Mouse (Mus musculus): Measurements from ENCODE around the gene Epm2aip1. TPM values are rescaled to one million over a fixed set of nuclear protein-coding genes. Genes with fewer than 3 reads are reported as not detected.

Epm2aip1 gene
- 136 TPM for polyA plus RNA-seq (2014; fragmentation: Illumina TruSeq; extraction: RNeasy Lipid Tissue Mini Kit (QIAGEN cat#74804))

DNA sequence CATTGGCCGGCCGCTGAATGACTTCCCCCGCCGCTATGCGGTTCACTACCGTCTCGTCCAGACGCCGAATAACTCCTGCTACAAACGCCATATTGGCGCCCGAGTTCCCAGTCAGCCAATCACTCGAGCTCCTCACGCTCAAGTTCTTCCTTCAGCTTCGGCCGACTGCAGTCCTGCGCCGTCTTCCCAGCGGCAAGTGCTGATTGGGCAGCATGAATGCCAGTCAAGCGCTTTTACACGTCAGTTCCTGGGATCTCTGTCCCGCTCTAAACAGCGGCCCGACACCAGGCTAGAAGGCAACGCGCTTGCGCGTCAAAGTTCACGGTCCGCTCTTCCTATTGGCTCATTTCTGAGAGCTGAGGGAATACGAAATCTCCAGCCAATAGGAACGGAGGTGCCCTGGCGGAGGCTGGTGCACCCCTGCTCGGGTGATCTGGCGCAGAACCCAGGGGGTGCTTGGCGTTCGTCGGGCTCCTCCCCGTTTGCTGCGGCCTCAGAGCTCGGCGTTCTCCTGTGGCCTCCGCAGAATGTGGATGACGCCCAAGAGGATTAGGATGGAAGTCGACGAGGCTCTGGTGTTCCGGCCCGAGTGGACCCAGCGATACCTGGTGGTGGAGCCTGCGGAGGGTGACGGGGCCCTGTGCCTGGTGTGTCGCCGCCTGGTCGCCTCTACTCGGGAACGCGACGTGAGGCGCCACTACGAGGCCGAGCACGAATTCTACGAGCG, at the start of gene Epm2aip1, which contains the start of gene Mlh1:
Gene Epm2aip1 (plus strand): TSS at position 496 of the 727 bp plus-strand sequence.
Gene Mlh1 (minus strand): TSS at position 358 of the 727 bp plus-strand sequence.

DNA sequence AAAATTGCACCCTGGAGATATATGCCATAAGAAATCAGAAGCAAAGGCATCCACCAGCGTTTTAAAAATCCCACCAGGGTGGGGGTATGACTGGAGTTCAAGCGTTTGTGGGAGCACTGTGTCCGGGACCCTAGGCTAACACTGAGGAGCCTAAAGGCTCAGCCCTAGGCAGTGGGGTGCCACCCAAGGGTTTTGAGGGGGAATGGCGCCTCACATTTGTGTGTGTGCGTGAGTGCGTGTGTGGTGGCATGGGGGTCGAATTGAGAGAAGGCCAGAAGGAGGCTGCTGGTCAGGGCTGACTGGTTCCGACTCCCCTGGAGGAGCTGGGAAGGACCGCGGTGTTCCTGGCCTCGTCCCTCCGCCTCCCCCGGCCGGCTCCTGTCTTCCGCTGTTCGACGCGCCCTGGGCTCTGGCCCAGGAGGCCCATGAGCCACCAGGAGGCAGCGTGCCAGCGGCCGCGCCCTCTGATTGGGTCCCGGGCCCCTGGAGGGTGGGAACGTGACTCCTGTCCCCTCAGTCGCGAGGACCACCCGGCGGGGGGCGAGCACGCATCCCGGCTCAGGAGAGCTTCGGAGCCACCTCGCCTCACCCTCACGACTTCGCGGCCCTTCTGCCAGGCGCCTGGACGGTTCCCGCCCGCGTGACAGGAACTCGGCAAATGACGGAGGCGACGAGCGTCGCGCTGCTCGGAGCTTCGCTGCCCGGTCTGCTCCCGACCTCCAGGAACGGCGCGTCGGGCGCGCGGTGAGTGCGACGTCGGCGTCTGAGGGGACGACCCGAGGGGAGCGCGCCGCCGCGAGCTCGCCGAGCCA, 39.5 kb downstream of the Epm2aip1 start, which contains the start of gene Trank1:
Gene Trank1 (plus strand): TSS at position 709 of the 812 bp plus-strand sequence.

Other genes starting within 250 kb of the Epm2aip1 start
- 3.1 TPM for gene Ccrl2, start 214.4 kb upstream of the Epm2aip1 start, polyA plus RNA-seq (2014; fragmentation: Illumina TruSeq; extraction: RNeasy Lipid Tissue Mini Kit (QIAGEN cat#74804))
- gene Lrrfip2, start 154.3 kb upstream of the Epm2aip1 start, polyA plus RNA-seq (2014; fragmentation: Illumina TruSeq; extraction: RNeasy Lipid Tissue Mini Kit (QIAGEN cat#74804)): 49.2 TPM
- gene Mlh1, start 138 bp upstream of the Epm2aip1 start, polyA plus RNA-seq (2014; fragmentation: Illumina TruSeq; extraction: RNeasy Lipid Tissue Mini Kit (QIAGEN cat#74804)): 29.2 TPM
- 5.0 TPM for gene Trank1, start 39.8 kb downstream of the Epm2aip1 start, polyA plus RNA-seq (2014; fragmentation: Illumina TruSeq; extraction: RNeasy Lipid Tissue Mini Kit (QIAGEN cat#74804))
- 0.29 TPM for gene Dclk3, start 167.2 kb downstream of the Epm2aip1 start, polyA plus RNA-seq (2014; fragmentation: Illumina TruSeq; extraction: RNeasy Lipid Tissue Mini Kit (QIAGEN cat#74804))